Mouse (Mus musculus): ENCODE measurements around the gene Crcp. TPM values are rescaled to one million over a fixed set of nuclear protein-coding genes. Genes with fewer than 3 reads are reported as not detected.
"Not testable (repeated sequence)": the region's sequence is repeated elsewhere in the genome, so short reads cannot be mapped to it uniquely, and the experiment has no call there.

The Crcp gene
- total RNA-seq, 4 experiments from 2014 or later: 44.8 to 48.3 (median 47.7) TPM

GRCm38 (mm10) chr5:130023767-130024539 is 5.1 kb upstream of the Crcp start:
- peak; percentile 92 for DNase-seq

- DNase-seq: no peak
These were observed 2.0 kb upstream of the Crcp start for GRCm38 (mm10) chr5:130027134-130027533.

DNA sequence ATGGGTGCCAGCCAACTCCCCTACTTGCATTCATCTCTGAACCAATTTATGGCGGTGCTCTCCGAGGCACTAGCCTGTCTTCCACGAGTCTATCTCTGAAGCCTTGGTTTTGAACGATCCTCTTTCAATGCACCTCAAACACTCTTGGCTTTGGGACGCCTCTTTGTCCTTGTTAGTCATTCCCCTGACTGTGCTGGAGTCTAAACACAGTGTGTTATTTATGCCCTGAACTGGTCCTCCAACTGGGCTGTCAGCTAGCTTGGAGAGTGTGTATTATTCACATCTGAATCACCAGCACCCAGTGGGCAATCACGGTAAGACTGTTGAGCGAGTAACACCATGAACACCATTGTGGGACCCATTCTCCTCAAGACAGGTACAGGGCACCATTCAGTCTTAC is 1.4 kb upstream of the Crcp start:
- peak; percentile 75 for DNase-seq

- DNase-seq: peak; percentile 74
These were observed 2.6 kb downstream of the Crcp start for GRCm38 (mm10) chr5:130031410-130032390.

DNA sequence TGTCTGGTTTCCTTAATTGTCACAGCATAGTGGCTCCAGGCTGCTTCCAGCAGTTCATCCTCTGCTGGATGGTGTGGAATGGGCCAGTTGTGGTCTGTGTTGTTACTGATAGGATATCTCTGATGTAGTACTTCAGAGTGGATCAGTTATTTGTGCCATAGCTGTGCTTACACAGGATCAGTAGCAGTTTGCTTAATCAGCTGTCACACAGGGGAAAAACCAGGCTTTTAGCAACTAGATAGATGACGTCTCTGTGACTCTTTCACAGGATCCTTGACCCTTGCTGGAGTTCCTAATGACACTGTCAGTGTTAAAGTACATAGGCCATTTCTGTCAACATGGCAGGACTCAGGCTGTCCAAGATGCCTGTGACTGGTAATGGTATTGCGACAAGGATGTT is 4.8 kb downstream of the Crcp start:
- DNase-seq: no peak

- DNase-seq: not testable (repeated sequence)
These were observed 7.2 kb downstream of the Crcp start for GRCm38 (mm10) chr5:130036300-130036699.

- DNase-seq: peak; percentile 58
These were observed 8.8 kb downstream of the Crcp start for GRCm38 (mm10) chr5:130037752-130038455.

DNA sequence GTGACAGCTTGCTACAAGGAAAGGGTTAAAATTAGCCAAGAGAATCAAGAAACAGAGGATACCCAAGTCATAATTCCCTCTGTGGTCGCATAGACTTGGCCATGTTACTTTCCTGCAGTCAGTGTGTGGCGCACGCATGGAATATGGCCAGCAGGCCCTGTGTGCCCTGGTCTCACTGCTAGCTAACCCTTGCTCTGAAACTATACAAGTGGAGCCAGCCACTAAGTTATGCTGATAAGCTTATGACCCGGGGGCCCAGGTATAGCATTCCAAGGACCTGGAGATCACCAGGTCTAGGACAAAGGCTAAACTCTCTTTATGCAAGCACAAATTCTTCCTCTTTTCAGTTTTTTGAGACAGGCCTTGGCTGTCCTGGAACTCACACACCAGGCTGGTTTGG is 11.7 kb downstream of the Crcp start:
- no peak for DNase-seq

DNA sequence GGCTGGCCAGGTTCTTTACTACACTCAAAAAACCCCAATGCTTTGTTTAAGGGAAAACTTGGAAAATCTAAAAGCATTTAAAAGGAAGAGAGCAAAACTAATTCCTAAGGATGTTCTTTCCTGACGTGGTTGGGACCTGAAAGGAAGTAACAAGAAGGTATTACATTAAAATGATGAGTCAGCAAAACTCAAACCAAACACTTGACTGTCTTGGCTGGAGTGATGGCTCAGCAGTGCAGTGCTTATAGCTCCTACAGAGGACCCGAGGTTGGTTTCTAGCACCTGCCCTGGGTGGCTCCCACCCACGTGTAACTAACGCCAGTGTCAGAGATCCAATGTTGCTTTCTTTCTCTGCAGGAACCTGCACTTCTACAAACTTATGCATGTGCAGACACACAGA is 12.2 kb downstream of the Crcp start:
- no peak for DNase-seq

- DNase-seq: no peak
These were observed 14.7 kb downstream of the Crcp start for GRCm38 (mm10) chr5:130043741-130044140.

GRCm38 (mm10) chr5:130044201-130044695 is 15.2 kb downstream of the Crcp start:
- DNase-seq: peak; percentile 56

DNA sequence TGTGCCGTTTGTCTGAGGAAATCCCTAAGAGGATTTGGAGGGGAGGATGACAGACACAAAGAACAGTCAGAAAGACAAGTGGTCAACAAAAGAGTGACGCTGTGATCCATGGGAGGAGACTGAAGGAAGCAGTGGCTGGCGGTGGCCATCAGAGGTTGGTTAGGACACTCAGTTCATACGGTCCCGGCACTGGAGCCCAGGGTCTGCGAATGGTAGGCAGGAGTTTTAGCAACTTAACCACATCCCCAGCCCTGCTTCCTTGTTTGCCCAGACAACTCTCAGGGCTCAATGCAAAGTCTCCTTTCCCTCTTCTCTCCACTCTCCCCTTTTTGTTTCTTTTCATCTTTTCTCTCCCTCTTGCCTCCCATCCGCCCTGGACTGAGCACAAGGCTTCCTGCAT is 17.0 kb downstream of the Crcp start:
- no peak for DNase-seq

- no peak for DNase-seq
These were observed 17.5 kb downstream of the Crcp start for GRCm38 (mm10) chr5:130046589-130046988.

DNA sequence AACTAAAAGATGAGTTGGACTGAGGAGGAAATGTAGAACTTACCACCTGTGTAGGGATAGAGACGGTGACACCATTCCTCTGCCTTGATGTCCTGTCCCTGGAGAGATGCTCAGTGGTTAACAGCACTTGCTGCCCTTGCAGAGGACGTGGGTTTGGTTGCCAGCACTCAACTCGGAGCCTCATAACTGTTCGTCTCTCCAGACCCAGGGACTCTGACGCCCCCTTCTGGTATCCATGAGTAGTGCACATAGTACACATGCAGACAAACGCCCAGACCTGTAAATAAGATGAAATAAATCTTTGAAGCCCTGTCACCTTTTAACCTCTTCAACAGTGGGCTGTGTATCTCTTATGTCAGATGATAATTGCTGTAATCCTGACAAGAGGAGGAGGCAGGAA is 17.9 kb downstream of the Crcp start:
- DNase-seq: no peak

DNA sequence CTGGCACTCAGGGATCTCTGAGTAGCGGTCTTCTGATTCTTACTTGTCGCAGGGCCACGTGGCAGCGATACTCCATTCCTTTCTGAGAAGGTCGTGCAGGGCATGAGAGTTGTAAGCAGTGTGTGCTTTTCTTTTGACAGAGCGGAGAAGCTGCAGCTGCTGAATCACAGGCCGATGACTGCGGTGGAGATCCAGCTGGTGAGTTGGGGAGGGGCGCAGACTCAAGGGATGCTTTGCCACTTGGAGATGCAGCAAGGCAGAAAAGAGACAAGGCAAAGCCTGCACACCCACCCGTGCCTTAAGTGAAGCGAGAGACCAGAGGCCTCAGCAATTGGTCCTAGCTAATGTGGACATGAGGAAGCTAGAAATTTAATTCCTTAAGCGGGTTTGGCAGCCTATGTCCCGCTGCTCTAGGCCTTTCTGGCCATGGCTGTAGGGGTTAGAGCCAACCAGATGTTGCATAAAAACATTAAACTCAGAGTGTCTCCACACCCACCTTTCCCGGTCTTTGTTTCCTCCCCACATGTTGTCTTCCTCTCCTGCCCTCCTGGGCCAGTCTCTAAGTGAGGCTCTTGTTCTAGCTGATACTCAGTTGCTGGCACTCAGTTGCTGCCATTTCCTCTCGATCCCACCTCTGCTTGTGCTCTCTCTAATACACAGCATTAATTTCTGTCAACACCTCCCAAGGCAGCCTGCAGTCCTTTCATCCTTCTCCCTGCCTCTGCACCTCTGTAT is 19.9 kb downstream of the Crcp start:
- no peak for DNase-seq

DNA sequence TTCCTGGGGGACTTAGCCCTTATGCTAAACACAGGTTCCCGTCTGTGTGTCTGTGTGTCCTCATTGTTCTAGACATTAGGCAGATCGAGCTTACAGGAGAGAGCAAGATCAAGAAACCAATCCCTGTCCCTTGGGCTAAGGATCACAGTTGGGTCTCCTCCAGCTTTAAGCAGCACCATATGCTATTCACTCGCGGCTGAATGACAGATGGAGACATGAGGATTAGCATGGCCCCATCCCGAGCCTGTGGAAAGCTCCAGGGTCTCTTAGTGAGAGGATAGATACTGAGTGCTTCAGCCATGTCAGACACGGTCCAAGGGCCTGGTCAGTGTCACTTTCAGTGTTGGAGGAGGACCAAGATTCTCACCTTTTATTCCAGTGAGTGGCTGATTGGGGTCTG is 21.3 kb downstream of the Crcp start:
- DNase-seq: no peak

DNA sequence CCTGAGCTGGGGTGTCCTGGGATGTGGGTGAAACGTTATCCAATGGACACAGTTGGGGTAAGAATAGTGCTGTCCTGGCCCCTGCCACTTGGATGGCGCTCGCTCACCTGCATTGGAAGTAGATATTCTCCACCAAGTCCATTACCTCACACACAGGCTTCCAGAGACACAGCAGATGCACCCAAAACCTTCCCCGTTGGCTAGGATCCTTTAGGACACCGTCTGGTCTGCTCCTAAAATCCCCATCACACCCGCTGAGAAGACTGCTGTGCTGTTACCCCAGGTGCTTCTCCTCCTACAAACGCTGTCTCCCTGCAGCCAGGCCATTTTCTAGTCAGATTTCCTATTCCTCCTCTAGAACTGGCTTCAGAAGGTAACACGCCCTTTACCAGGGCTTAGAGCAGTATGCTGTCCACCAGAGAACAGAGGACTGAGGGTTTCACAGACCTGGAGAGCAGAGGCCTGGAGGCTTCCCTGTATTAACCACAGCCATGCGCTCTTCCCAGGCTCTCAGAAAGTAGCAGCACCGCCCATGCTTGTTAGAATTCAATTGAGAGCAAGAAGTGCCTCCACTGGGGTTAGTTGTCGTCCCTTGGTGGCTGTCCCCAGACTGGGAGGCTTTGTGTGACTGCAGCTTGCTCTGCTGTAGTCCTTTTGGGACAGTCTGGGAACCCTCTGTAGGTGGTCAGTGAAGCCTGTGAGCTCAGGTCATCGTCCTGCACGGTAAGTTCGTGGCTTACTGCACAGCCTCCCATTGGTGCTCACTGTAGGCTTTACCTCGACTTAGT is 22.2 kb downstream of the Crcp start:
- DNase-seq: no peak

DNA sequence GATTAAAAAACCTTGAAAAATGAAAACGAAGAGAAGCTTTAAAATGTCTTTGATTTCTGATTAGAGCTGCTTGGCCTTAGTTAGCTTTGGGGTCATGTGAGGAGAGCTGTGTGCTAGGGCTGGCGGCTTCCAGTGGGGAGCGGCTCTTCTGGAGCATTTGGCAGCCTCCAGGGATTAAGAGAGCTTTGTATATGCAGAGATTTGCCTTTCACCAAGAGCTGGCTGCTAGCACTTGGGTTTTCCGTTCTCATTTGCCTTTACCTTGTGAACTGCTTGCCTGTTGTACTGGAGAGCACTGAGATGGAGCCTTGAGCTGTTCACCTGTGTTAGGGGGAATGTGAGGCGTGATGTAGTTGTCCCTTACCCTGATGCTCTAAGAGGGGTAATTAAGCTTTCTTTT is 23.4 kb downstream of the Crcp start:
- no peak for DNase-seq

GRCm38 (mm10) chr5:130052955-130053354 is 23.9 kb downstream of the Crcp start:
- DNase-seq: no peak

DNA sequence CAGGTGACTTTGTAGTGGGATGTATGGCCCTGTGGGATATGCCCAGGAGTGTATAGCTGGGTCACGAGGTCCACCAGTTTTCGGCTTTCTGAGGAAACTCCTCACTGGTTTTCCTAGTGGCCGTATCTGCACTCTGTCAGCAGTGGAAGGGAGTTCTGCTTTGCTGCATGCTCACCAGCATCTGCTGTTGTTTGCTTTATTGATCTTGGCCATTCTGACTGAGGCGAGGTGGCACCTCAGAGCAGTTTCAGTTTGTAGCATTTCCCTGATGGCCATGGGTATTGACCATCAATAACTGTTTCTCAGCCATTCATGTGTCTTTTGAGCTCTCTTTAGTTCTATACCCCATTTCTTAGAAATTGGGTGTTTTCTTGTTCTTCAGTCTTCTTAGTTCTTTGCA is 26.6 kb downstream of the Crcp start:
- no peak for DNase-seq

DNA sequence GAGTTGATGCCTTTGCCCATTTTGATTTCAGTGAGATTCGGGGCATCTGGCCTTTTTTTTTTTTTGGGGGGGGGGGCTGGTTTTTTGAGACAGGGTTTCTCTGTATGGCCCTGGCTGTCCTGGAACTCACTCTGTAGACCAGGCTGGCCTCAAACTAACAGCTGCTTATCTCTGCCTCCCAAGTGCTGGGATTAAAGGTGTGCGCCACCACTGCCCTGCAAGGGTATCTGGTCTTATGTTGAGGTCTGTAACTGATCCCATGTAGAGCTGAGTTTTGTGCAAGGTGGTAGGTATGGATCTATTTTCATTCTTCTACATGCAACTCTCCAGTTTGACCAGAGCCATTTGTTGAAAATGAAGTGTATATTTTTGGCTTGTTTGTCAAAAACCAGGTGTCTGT is 27.2 kb downstream of the Crcp start:
- no peak for DNase-seq
